Mouse (Mus musculus): ENCODE measurements around the gene Fezf1. TPM values are rescaled to one million over a fixed set of nuclear protein-coding genes. Genes with fewer than 3 reads are reported as not detected.

Gene Fezf1
- not detected in 2 replicates for polyA plus RNA-seq (2014; fragmentation: Nextera tagmentation; extraction: Ambion mirVana)

DNA sequence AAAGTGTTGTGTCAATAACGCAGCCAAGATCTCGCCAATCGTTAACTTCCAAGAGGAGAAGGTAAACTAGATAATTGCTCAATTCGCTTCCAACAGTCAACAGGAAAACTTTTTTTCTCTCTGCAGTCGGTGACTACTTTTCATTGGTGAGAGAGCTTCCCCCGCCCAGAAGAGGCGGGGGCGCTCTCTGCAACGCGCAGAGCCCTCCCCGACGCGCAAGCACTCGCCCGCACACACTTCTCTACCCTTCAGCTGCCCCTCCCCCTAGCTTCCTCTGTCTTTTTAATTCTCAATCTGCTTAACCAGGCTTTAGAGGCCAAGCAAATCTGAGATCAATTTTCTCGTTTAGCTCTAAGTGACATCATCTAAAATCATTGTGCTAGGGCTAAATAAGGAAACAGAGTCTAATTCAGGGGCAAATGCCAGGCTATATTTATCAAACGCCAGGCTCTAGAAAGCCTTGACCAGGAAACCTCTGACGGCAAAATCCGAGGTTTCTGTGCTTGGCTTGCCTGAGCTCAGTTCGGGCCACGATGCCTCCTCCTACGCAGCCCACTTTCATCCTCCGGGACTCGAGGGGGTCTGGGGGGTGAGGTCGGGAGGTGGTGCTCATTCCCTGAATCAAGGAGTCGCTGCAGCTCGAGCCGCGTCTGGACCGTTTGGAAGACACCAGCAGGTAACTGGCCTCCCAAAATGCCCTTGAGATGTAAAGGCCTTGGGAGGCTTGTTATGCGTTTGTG lies at the start of gene Fezf1:
Fezf1 (minus strand) TSS at position 50 of the 740 bp plus-strand sequence.
- peak; percentile 49 for DNase-seq (ENCODE audit: low spot score)
- no peak within 1 kb of the TSS for H3K27ac ChIP-seq (replicated peaks; ENCODE audit: low read depth, low read length)
- no peak within 1 kb of the TSS for H3K9ac ChIP-seq (ENCODE audit: low read length)
- under 1% methylated on average over 31 of the region's 31 CpGs for WGBS
- peaks cover 75% of the 10 kb centered on the region for H3K27me3 ChIP-seq (ENCODE audit: control insufficient read depth, insufficient read depth, low read length)
- ATAC-seq (ENCODE audit: insufficient number of reproducible peaks, low FRiP score, low TSS enrichment, low read depth), result no peak
- peak within 1 kb of the TSS; percentile 31 for H3K4me3 ChIP-seq (ENCODE audit: low read depth, low read length)
- peak within 1 kb of the TSS; percentile 66 for H3K4me2 ChIP-seq (ENCODE audit: low read depth, severe bottlenecking)
- no peaks in the 10 kb centered on the region for H3K9me3 ChIP-seq (ENCODE audit: control insufficient read depth, low read length)
- H3K4me1 ChIP-seq (ENCODE audit: control insufficient read depth, insufficient read depth, low read length), result peaks cover 7% of the 10 kb centered on the region; the same call in 1 of the 2 replicates
- H3K36me3 ChIP-seq (ENCODE audit: control insufficient read depth, insufficient read depth, low read length), result no peaks in the 10 kb centered on the region

GRCm38 (mm10) chr6:23294685-23295084 lies 46.5 kb upstream of the Fezf1 start:
- H3K27ac ChIP-seq (replicated peaks; ENCODE audit: low read depth, low read length), result no peak overlapping the region
- WGBS, result 90% methylated on average over 4 of the region's 4 CpGs

DNA sequence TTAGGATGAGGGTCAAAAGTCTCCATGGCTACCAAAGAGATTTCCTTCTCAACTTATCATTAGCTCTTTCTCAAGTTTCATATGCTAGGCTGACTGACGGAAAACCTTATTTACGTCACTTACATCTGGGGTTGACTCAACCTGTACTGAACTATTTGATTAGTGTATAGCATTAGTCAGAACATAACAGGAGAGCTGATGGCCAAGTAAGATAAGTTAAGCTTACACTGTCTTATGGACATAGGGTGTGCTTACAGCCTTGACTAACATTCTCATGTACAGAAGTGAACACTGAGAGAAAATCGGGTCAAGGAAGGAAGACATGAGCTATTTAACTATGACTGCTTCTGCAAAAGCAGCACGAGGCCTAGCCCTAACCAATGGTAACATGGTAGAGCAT lies 40.6 kb upstream of the Fezf1 start:
- ATAC-seq (ENCODE audit: insufficient number of reproducible peaks, low FRiP score, low TSS enrichment, low read depth) (no peak), DNase-seq (ENCODE audit: low spot score) (no peak)
- Histone ChIP-seq H3K9me3 (ENCODE audit: control insufficient read depth, low read length) (no peaks in the 10 kb centered on the region), H3K4me1 (ENCODE audit: control insufficient read depth, insufficient read depth, low read length) (no peaks in the 10 kb centered on the region), H3K4me2 (ENCODE audit: low read depth, severe bottlenecking) (no peak overlapping the region), H3K27ac (replicated peaks; ENCODE audit: low read depth, low read length) (no peak overlapping the region), H3K27me3 (ENCODE audit: control insufficient read depth, insufficient read depth, low read length) (no peaks in the 10 kb centered on the region), H3K36me3 (ENCODE audit: control insufficient read depth, insufficient read depth, low read length) (no peaks in the 10 kb centered on the region), H3K4me3 (ENCODE audit: low read depth, low read length) (no peak overlapping the region), H3K9ac (ENCODE audit: low read length) (no peak overlapping the region)
- WGBS, result 89% methylated on average over 4 of the region's 4 CpGs

More at GRCm38 (mm10) chr6:23294685-23295084, 46.5 kb upstream of the Fezf1 start:
- H3K9ac ChIP-seq (ENCODE audit: low read length), result no peak overlapping the region
- no peaks in the 10 kb centered on the region for H3K9me3 ChIP-seq (ENCODE audit: control insufficient read depth, low read length)
- DNase-seq (ENCODE audit: low spot score) (no peak), ATAC-seq (ENCODE audit: insufficient number of reproducible peaks, low FRiP score, low TSS enrichment, low read depth) (no peak)
- H3K27me3 ChIP-seq (ENCODE audit: control insufficient read depth, insufficient read depth, low read length), result no peaks in the 10 kb centered on the region
- no peaks in the 10 kb centered on the region for H3K4me1 ChIP-seq (ENCODE audit: control insufficient read depth, insufficient read depth, low read length)
- H3K4me3 ChIP-seq (ENCODE audit: low read depth, low read length), result no peak overlapping the region
- no peaks in the 10 kb centered on the region for H3K36me3 ChIP-seq (ENCODE audit: control insufficient read depth, insufficient read depth, low read length)
- no peak overlapping the region for H3K4me2 ChIP-seq (ENCODE audit: low read depth, severe bottlenecking)

- no peak overlapping the region for H3K27ac ChIP-seq (replicated peaks; ENCODE audit: low read depth, low read length)
- H3K4me2 ChIP-seq (ENCODE audit: low read depth, severe bottlenecking), result no peak overlapping the region
- 62% methylated on average over 9 of the region's 9 CpGs for WGBS
- H3K36me3 ChIP-seq (ENCODE audit: control insufficient read depth, insufficient read depth, low read length), result no peaks in the 10 kb centered on the region
- no peak overlapping the region for H3K9ac ChIP-seq (ENCODE audit: low read length)
- 0 out of 2 replicates have a peak, but pooled peaks cover 3% of the 10 kb centered on the region for H3K4me1 ChIP-seq (ENCODE audit: control insufficient read depth, insufficient read depth, low read length)
- DNase-seq (ENCODE audit: low spot score) (no peak), ATAC-seq (ENCODE audit: insufficient number of reproducible peaks, low FRiP score, low TSS enrichment, low read depth) (no peak)
- H3K27me3 ChIP-seq (ENCODE audit: control insufficient read depth, insufficient read depth, low read length), result no peaks in the 10 kb centered on the region
- no peak overlapping the region for H3K4me3 ChIP-seq (ENCODE audit: low read depth, low read length)
- H3K9me3 ChIP-seq (ENCODE audit: control insufficient read depth, low read length), result no peaks in the 10 kb centered on the region
Observed at GRCm38 (mm10) chr6:23281514-23281820, 33.3 kb upstream of the Fezf1 start.

GRCm38 (mm10) chr6:23280811-23281513 lies 32.8 kb upstream of the Fezf1 start:
- Histone ChIP-seq H3K4me1 (ENCODE audit: control insufficient read depth, insufficient read depth, low read length) (0 out of 2 replicates have a peak, but pooled peaks cover 3% of the 10 kb centered on the region), H3K27ac (replicated peaks; ENCODE audit: low read depth, low read length) (no peak overlapping the region), H3K4me3 (ENCODE audit: low read depth, low read length) (no peak overlapping the region), H3K9ac (ENCODE audit: low read length) (no peak overlapping the region), H3K4me2 (ENCODE audit: low read depth, severe bottlenecking) (no peak overlapping the region), H3K27me3 (ENCODE audit: control insufficient read depth, insufficient read depth, low read length) (no peaks in the 10 kb centered on the region), H3K36me3 (ENCODE audit: control insufficient read depth, insufficient read depth, low read length) (no peaks in the 10 kb centered on the region), H3K9me3 (ENCODE audit: control insufficient read depth, low read length) (no peaks in the 10 kb centered on the region)
- 28% methylated on average over 15 of the region's 15 CpGs for WGBS
- DNase-seq (ENCODE audit: low spot score), result peak; percentile 53
- ATAC-seq (ENCODE audit: insufficient number of reproducible peaks, low FRiP score, low TSS enrichment, low read depth), result 0 out of 2 replicates have a peak, but pooled peaks have one; percentile 31

DNA sequence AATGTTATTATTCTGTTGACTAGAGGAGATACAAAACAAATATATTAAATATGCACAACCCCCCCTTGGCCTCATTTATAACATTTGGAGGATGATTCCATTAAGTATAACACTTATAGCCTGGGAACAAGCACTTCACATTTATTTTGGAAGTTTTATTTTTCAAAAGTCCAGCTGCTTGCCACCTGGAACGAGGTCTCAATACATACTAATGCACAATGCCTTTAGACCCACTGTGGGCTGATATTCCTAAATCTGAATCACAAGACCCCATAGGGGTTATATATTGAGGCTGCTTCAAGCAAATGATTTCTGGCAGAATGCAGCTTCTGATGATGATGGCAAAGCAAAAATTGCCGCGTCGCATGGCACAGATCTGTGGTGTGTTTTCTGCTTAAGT lies 25.3 kb upstream of the Fezf1 start:
- Histone ChIP-seq H3K27me3 (ENCODE audit: control insufficient read depth, insufficient read depth, low read length) (peaks cover 5% of the 10 kb centered on the region; the same call in 1 of the 2 replicates), H3K4me2 (ENCODE audit: low read depth, severe bottlenecking) (no peak overlapping the region), H3K27ac (replicated peaks; ENCODE audit: low read depth, low read length) (no peak overlapping the region), H3K4me1 (ENCODE audit: control insufficient read depth, insufficient read depth, low read length) (0 out of 2 replicates have a peak, but pooled peaks cover 3% of the 10 kb centered on the region), H3K9ac (ENCODE audit: low read length) (no peak overlapping the region), H3K9me3 (ENCODE audit: control insufficient read depth, low read length) (no peaks in the 10 kb centered on the region), H3K4me3 (ENCODE audit: low read depth, low read length) (no peak overlapping the region), H3K36me3 (ENCODE audit: control insufficient read depth, insufficient read depth, low read length) (no peaks in the 10 kb centered on the region)
- no peak for DNase-seq (ENCODE audit: low spot score)
- 71% methylated on average over 4 of the region's 4 CpGs for WGBS
- ATAC-seq (ENCODE audit: insufficient number of reproducible peaks, low FRiP score, low TSS enrichment, low read depth), result no peak

- Histone ChIP-seq H3K9me3 (ENCODE audit: control insufficient read depth, low read length) (no peaks in the 10 kb centered on the region), H3K4me1 (ENCODE audit: control insufficient read depth, insufficient read depth, low read length) (0 out of 2 replicates have a peak, but pooled peaks cover 3% of the 10 kb centered on the region), H3K4me3 (ENCODE audit: low read depth, low read length) (no peak overlapping the region), H3K27ac (replicated peaks; ENCODE audit: low read depth, low read length) (no peak overlapping the region), H3K36me3 (ENCODE audit: control insufficient read depth, insufficient read depth, low read length) (no peaks in the 10 kb centered on the region), H3K9ac (ENCODE audit: low read length) (no peak overlapping the region), H3K4me2 (ENCODE audit: low read depth, severe bottlenecking) (no peak overlapping the region), H3K27me3 (ENCODE audit: control insufficient read depth, insufficient read depth, low read length) (peaks cover 5% of the 10 kb centered on the region; the same call in 1 of the 2 replicates)
- DNase-seq (ENCODE audit: low spot score) (peak; percentile 26), ATAC-seq (ENCODE audit: insufficient number of reproducible peaks, low FRiP score, low TSS enrichment, low read depth) (0 out of 2 replicates have a peak, but pooled peaks have one; percentile 44)
- 4% methylated on average over 11 of the region's 11 CpGs for WGBS
Observed at GRCm38 (mm10) chr6:23272979-23273378, 24.8 kb upstream of the Fezf1 start.

DNA sequence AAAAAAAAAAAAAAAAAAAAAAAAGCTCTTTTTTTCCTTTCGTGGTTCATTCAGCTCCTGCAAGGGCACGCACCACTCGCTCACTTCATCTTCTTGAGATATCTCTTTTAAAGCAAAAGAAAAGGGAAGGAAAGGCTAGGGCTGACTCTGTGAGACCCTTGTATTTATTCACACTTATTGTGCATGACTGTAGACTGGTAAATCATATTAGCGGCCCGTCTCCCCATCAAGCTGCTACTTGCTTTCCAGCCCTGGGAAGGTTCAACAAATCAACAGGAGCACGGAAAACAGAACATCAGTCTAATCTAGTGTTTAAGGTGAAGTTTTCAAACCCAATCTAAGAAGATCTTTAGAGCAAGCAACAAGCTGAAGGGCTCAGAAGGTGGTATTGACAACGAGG lies 24.4 kb upstream of the Fezf1 start:
- Histone ChIP-seq H3K27ac (replicated peaks; ENCODE audit: low read depth, low read length) (no peak overlapping the region), H3K9ac (ENCODE audit: low read length) (no peak overlapping the region), H3K36me3 (ENCODE audit: control insufficient read depth, insufficient read depth, low read length) (no peaks in the 10 kb centered on the region), H3K27me3 (ENCODE audit: control insufficient read depth, insufficient read depth, low read length) (peaks cover 5% of the 10 kb centered on the region; the same call in 1 of the 2 replicates), H3K4me1 (ENCODE audit: control insufficient read depth, insufficient read depth, low read length) (0 out of 2 replicates have a peak, but pooled peaks cover 3% of the 10 kb centered on the region), H3K9me3 (ENCODE audit: control insufficient read depth, low read length) (no peaks in the 10 kb centered on the region), H3K4me2 (ENCODE audit: low read depth, severe bottlenecking) (no peak overlapping the region), H3K4me3 (ENCODE audit: low read depth, low read length) (no peak overlapping the region)
- ATAC-seq (ENCODE audit: insufficient number of reproducible peaks, low FRiP score, low TSS enrichment, low read depth) (no peak), DNase-seq (ENCODE audit: low spot score) (no peak)
- 26% methylated on average over 7 of the region's 7 CpGs for WGBS
